Mouse (Mus musculus) MEL (cell line): Measurements from ENCODE around the gene Zfp385b.

ENCODE experiments used
- CTCF ChIP-seq, 3 experiments: IDR thresholded peaks in 2 of 3; conservative IDR thresholded peaks in 1 of 3; 2 replicates each; pipeline ENCODE4 v1.5.1; 2011 to 2012; ENCODE audit warnings: low read length in 3 of 3, low read depth in 2 of 3, mild to moderate bottlenecking in 2 of 3, improper control_type of control experiment in 1 of 3, inconsistent platforms in 1 of 3, mixed read lengths in 1 of 3, moderate library complexity in 1 of 3; ENCODE audit not compliant: control insufficient read depth in 1 of 3, insufficient read depth in 1 of 3, poor library complexity in 1 of 3, severe bottlenecking in 1 of 3
- ELF1 ChIP-seq: IDR thresholded peaks from 2 replicates; pipeline ENCODE4 v1.6.1; 2014; ENCODE audit warnings: low read depth, mild to moderate bottlenecking, inconsistent platforms, low read length, improper control_type of control experiment, moderate library complexity
- EP300 ChIP-seq, 2 experiments: IDR thresholded peaks; 2 replicates each; pipeline ENCODE4 v1.6.1; 2011; ENCODE audit warnings: improper control_type of control experiment in 2 of 2, low read length in 2 of 2, low read depth in 1 of 2, mild to moderate bottlenecking in 1 of 2
- JUND ChIP-seq: IDR thresholded peaks from 2 replicates; pipeline ENCODE4 v1.6.1; 2011; ENCODE audit warnings: low read depth, mild to moderate bottlenecking, improper control_type of control experiment, low read length
- MAZ ChIP-seq: IDR thresholded peaks from 2 replicates; pipeline ENCODE4 v1.6.1; 2012; ENCODE audit warnings: low read depth, mild to moderate bottlenecking, inconsistent platforms, low read length, improper control_type of control experiment
- MYB ChIP-seq: IDR thresholded peaks from 2 replicates; pipeline ENCODE4 v1.6.1; 2011; ENCODE audit warnings: mild to moderate bottlenecking, low read depth, low read length, improper control_type of control experiment
- POLR2A ChIP-seq, 2 experiments: IDR thresholded peaks; 2 replicates each; pipeline ENCODE4 v1.6.1; 2011 to 2012; ENCODE audit warnings: low read length in 2 of 2, mild to moderate bottlenecking in 2 of 2, control low read depth in 1 of 2, improper control_type of control experiment in 1 of 2, low read depth in 1 of 2, moderate library complexity in 1 of 2; ENCODE audit not compliant: control insufficient read depth in 1 of 2, insufficient read depth in 1 of 2, poor library complexity in 1 of 2
- UBTF ChIP-seq: IDR thresholded peaks from 2 replicates; pipeline ENCODE4 v1.6.1; 2012; ENCODE audit warnings: low read depth, mild to moderate bottlenecking, inconsistent platforms, low read length, improper control_type of control experiment, moderate library complexity, borderline replicate concordance; ENCODE audit not compliant: insufficient read depth
- USF1 ChIP-seq: IDR thresholded peaks from 2 replicates; pipeline ENCODE4 v1.6.1; 2014; ENCODE audit warnings: low read depth, mild to moderate bottlenecking, inconsistent platforms, low read length, improper control_type of control experiment, moderate library complexity
- ZC3H11A ChIP-seq: IDR thresholded peaks from 2 replicates; pipeline ENCODE4 v1.6.1; 2012; ENCODE audit warnings: low read depth, mild to moderate bottlenecking, inconsistent platforms, low read length, improper control_type of control experiment

- TF ChIP-seq USF1, result no peak
- TF ChIP-seq MYB, result no peak
- no peak for TF ChIP-seq UBTF
- TF ChIP-seq ZC3H11A, result no peak
- no peak for TF ChIP-seq CTCF (IDR thresholded peaks at IDR 0.05 in 2 of 3, conservative IDR thresholded peaks at IDR 0.05 in 1 of 3; ENCODE audit: control insufficient read depth in 1 of 3, insufficient read depth in 1 of 3, low read depth in 2 of 3, low read length in 3 of 3, poor library complexity in 1 of 3, severe bottlenecking in 1 of 3)
- TF ChIP-seq EP300 (IDR thresholded peaks at IDR 0.05; ENCODE audit: low read depth in 1 of 2, low read length in 2 of 2), result no peak
- TF ChIP-seq JUND, result no peak
- no peak for TF ChIP-seq POLR2A (IDR thresholded peaks at IDR 0.05; ENCODE audit: control insufficient read depth in 1 of 2, insufficient read depth in 1 of 2, low read depth in 1 of 2, low read length in 2 of 2, poor library complexity in 1 of 2)
- no peak for TF ChIP-seq MAZ
- TF ChIP-seq ELF1, result no peak
Observed at GRCm38 (mm10) chr2:77514476-77514875, 305.0 kb downstream of the Zfp385b start.
